ENCODE assay signal across 24 mouse cellular contexts in the genomic region with DNA sequence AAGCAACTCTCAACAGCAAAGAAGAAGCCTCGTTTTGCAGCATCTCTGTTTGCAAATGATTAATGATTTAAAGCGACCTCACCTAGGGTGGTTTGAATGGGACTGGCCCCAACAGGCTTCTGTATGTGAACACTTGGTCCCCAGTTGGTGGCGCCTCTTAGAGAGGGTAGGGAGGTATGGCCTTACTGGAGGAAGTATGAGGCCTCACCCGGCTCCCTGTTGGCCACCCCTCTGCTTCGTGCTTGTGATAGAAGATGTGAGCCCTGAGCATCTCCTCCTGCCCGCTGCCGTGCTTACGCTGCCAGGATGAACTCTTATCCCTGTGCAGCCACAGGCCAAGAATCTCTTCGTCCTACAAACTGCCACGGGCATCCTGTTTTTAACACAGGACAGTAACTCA.
"Had no signal": no experiment of that assay in that cellular context is flagged by ENCODE, and none has a peak within 500 bp of the region (broad histone marks: within the 10 kb centered on the region; RNA-seq: fewer than 3 reads in every experiment).

No protein-coding gene starts in this region.

- H3K36me3 ChIP-seq: heart, embryonic 13.5 days; heart, embryonic 15.5 days; hindbrain, embryonic 13.5 days; hindbrain, embryonic 15.5 days; limb, embryonic 10.5 days; limb, embryonic 12.5 days; liver, embryonic 15.5 days had no signal

- H3K4me3 ChIP-seq: heart, adult 2 months; heart, embryonic 13.5 days; heart, embryonic 15.5 days; hindbrain, embryonic 13.5 days; hindbrain, embryonic 15.5 days; layer of hippocampus, adult 2 months; limb, embryonic 10.5 days; limb, embryonic 12.5 days; liver, embryonic 15.5 days had no signal

- DNase-seq: gastrocnemius, postnatal 14 days; gastrocnemius, postnatal 36 days; heart, adult 11 months; heart, adult 2 months; heart, postnatal 14 days; heart, postnatal 36 days; kidney, adult 11 months; kidney, adult 2 months; kidney, postnatal 10 days; kidney, postnatal 25 days; kidney, postnatal 4 days; liver had no signal

- ATAC-seq: hindbrain, postnatal 0 days; intestine, embryonic 16.5 days had no signal

- H3K9me3 ChIP-seq: heart, embryonic 13.5 days; heart, embryonic 15.5 days; hindbrain, embryonic 13.5 days; hindbrain, embryonic 15.5 days; limb, embryonic 10.5 days; limb, embryonic 12.5 days; liver, embryonic 15.5 days had no signal

- H3K9ac ChIP-seq: heart, embryonic 13.5 days; heart, embryonic 15.5 days; hindbrain, embryonic 13.5 days; hindbrain, embryonic 15.5 days; limb, embryonic 12.5 days; liver, embryonic 15.5 days had no signal

- H3K27me3 ChIP-seq: heart, embryonic 13.5 days; heart, embryonic 15.5 days; hindbrain, embryonic 15.5 days had no signal

- H3K4me2 ChIP-seq: heart, embryonic 11.5 days; heart, embryonic 13.5 days; heart, embryonic 15.5 days; hindbrain, embryonic 13.5 days; hindbrain, embryonic 15.5 days; limb, embryonic 12.5 days; liver, embryonic 11.5 days; liver, embryonic 15.5 days had no signal

- H3K27ac ChIP-seq: heart, adult 2 months; heart, embryonic 13.5 days; heart, embryonic 15.5 days; hindbrain, embryonic 13.5 days; hindbrain, embryonic 15.5 days; hindbrain, postnatal 0 days; layer of hippocampus, adult 2 months; limb, embryonic 10.5 days; limb, embryonic 12.5 days; liver, embryonic 15.5 days had no signal

- H3K4me1 ChIP-seq: heart, embryonic 13.5 days; heart, embryonic 15.5 days; hindbrain, embryonic 13.5 days; hindbrain, embryonic 15.5 days; limb, embryonic 10.5 days; limb, embryonic 12.5 days had no signal
